Mouse (Mus musculus) embryo, embryonic 10.5 days (tissue): Measurements from ENCODE around the gene Adsl.
"Not testable (repeated sequence)": the region's sequence is repeated elsewhere in the genome, so short reads cannot be mapped to it uniquely, and the experiment has no call there.

ENCODE experiments used
- DNase-seq: peaks from one replicate; pipeline ENCODE4 v3.0.0-alpha.2; 2015; ENCODE audit warnings: low spot score

Adsl gene

GRCm38 (mm10) chr15:80948145-80949135 is at the start of gene Adsl:
Adsl (plus strand) TSS chr15:80948490.
- peak; percentile 94 for DNase-seq

DNA sequence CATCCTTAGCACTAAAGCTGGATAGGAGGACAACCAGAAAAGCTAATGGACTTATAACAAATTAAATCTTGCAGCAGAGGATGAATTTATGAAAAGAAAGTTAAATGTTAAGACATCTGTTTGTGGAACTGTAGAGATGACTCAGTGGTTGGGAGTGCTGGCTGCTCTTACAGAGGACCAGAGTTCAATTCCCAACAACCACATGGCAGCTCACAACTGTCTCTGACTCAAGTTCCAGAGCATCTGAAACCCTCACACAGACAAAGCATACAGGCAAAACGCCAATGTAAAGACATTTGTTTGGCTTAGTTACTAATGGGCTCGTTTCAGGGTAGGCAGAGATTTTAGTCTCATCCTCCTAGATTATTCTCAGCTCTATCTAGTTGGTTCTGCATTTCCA is 48.5 kb upstream of the Adsl start:
- DNase-seq, result no peak

DNA sequence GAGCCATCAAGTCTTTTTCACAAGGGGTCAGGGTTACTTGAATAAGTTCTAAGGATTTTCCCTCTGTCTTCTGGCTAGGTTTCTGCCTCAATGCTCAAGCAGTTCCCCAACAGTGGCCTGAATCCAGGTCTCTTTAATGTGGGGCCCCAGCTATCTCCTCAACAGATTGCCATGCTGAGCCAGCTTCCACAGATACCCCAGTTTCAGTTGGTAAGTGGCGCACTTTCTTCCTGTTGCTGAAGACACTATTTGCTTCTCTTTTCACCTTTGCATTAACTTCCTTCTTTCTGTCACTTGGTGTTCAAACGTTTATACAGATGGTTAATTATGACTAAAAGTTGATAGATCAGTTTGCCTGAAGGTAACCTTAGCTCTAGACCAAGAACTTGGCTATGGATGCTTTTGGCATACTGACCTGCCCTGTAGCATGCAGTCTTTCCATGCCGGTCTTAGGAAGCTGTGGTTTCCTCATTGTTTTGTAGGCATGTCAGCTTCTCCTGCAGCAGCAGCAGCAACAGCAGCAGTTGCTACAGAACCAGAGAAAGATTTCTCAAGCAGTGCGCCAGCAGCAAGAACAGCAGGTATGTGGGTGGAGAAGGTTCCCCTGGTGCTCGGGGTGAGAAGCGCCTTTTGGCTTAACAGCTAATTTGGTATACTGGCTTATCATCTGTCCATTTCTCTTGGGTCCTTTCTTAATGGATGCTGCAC is 46.3 kb upstream of the Adsl start:
- DNase-seq, result no peak

DNA sequence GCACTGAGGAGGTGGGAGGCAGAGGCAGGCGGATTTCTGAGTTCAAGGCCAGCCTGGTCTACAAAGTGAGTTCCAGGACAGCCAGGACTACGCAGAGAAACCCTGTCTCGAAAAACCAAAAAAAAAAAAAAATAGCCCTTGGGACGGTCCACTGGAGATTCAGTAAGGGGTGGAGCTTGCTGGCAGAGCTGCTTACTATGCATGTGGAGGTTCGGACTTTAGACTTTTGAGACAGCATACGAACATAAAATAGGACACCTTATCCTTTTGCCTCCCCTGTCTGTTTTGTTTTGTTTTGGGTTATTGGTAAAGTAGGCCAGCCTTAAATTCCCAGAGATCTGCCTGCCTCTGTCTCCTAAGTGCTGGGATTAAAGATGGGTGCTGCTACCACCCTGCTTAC is 43.5 kb upstream of the Adsl start:
- DNase-seq, result not testable (repeated sequence)

GRCm38 (mm10) chr15:80910183-80910582 is 38.1 kb upstream of the Adsl start:
- no peak for DNase-seq

DNA sequence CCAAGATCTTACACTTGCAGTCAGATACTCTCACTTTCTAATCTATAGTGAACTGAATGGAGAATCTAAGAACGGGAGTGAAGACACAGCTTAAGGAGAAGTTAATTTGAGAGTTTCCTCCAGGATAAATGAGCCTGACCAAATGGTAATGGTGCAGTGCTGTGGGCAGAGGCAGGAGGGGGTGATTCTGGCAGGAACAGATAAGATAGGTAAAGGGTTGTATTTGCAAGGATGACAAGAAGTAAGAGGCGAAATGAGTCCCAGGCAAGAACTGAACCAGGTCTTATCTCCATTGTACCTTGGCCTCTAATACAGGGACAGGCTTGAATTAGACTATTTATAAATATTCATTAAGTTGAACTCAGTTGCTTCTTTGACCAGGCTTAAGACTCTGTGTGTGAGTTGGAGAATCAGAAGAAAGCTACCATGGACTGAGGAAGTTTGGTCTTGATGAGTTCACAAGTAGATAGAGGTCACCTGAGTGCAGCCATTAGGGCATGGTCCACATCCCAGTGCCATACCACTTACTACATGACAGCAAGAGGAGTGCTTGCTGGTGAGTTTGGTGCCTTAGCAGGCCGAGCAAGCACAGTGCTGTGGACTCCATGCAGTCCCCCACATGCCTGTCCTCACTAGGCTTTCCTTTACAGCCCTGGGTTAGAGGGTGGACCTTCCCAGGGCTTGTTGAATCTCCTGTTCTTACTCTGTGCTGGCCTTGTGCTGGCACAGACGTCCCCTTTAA is 37.3 kb upstream of the Adsl start:
- no peak for DNase-seq

DNA sequence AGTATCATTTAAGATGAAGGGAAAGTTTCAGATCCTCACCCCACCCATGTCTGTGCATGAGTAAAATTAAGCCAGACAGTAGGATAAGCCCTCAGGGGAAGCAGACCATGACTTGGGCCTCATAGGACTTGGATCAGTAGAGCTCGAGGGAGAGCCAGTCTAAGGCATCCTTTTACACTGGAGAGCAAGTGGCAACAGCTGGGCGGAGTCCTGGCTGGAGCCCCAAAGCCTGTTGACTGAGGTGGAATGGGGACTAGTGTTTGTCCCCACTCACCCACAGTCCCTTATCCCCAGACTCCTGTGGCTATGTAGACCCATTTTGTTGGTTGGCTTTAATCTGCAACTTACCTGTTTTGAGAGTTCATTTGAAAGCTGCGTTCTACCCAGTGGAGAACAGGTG is 36.1 kb upstream of the Adsl start:
- DNase-seq, result no peak

DNA sequence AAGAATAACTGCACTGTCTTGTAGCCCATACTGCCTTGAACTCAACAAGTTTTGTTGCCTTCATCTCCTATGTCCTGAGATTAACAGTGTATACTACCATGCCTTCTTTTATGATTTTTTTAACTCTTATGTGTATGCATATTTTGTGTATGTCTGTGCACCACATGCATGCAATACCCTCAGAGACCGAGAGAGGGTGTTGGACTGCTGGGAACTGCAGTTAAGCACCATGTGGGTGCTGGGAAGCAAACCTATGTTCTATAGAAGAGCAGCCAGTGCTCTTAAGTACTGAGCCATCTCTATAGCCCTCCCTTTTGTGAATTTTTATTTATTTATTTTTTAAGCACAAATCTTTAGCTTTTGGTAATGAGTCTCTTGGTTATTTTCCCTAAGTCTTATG is 34.5 kb upstream of the Adsl start:
- DNase-seq, result no peak

- no peak for DNase-seq
These were observed 32.4 kb upstream of the Adsl start for GRCm38 (mm10) chr15:80915850-80916249.

DNA sequence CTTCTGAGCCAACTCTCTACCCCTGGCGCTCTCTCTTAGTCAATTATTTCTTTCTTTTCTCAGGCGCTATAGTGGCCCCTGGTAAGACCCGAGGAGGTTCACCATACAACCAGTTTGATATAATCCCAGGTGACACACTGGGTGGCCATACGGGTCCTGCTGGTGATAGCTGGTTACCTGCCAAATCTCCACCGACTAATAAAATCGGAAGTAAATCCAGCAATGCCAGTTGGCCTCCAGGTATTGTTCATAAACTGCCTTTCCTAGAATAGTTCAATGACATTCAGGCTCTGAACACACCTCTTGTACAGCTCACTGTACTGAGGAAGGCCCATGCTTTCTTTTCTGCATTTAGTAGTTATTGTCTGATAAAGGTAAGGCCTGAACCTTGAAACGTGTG is 31.7 kb upstream of the Adsl start:
- no peak for DNase-seq

DNA sequence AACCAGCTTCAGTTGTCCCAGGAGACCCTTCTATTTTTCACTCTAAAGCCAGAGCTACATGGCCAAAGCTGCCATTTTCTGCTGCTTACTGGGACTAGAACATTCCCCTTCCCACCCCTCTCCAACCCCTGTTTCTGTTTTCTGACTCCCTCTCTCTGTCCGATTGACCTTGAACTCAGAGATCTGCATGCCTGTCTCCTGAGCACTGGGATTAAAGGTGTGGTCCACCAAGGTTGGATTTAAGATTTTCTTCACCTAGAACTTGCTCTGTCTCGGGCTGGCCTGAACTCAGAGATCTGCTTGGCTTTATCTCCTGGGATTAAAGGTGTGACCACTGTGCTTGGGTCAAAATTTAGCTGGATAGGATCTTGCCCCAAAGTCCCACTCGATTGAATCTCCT is 27.9 kb upstream of the Adsl start:
- no peak for DNase-seq

DNA sequence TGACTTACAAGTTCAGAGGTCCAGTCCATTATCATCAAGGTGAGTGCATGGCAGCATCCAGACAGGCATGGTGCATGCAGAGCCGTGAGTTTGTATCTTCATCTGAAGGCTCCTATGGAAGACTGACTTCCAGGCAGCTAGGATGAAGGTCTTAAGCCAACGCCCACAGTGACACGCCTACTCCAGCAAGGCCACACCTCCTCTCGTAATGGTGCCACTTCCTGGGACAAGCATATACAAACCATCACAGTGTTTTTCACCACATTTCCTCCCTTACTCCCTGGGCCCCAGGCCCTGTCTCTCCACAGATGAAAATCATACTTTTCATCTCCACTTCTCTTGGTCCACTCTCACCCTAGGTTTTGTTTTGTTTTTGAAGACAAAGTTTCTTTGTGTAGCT is 26.5 kb upstream of the Adsl start:
- DNase-seq, result no peak

DNA sequence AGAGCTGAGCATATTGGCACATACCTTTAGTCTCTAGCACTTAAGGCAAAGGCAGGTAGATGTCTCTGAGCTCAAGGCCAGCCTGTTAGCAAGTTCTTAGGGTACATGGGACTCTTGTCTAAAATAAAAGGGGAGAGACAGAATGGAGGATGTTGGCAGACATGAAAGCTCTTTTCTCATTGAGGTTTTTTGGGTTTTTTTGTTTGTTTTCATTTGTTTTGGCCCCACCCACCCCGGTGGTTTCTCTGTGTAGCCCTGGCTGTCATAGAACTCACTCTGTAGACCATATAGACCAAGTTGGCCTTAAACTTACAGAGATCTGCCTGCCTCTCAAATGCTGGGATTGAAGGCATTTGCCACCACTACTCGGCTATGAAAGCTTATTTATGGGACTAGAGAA is 24.1 kb upstream of the Adsl start:
- no peak for DNase-seq

GRCm38 (mm10) chr15:80928811-80929355 is 19.4 kb upstream of the Adsl start:
- DNase-seq, result no peak

DNA sequence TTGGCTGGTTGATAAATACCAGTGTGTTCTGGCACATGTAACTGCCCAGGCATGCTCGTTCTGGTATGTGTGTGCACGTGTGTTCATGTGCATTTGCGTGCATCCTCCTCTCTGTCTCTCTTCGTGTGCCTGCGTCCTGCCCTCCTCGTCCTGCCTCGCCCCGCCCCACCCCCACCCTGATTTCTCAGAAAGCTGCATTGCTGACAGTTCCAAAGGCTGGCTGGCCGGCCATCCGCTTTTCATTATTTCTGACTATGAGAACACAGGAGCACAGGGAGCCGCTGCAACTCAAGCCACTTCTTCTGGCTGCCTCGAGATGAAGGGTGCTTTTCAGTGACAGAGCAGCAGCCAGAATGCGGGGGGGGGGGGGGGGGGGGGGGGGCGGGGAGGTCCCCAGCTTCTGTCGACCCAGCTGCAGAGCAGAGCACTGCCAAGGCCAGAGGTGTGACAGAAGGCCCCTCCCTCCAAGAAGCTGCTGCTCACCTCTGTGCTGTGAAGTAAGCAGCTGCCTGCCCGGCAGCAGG is 18.2 kb upstream of the Adsl start:
- peak; percentile 71 for DNase-seq

DNA sequence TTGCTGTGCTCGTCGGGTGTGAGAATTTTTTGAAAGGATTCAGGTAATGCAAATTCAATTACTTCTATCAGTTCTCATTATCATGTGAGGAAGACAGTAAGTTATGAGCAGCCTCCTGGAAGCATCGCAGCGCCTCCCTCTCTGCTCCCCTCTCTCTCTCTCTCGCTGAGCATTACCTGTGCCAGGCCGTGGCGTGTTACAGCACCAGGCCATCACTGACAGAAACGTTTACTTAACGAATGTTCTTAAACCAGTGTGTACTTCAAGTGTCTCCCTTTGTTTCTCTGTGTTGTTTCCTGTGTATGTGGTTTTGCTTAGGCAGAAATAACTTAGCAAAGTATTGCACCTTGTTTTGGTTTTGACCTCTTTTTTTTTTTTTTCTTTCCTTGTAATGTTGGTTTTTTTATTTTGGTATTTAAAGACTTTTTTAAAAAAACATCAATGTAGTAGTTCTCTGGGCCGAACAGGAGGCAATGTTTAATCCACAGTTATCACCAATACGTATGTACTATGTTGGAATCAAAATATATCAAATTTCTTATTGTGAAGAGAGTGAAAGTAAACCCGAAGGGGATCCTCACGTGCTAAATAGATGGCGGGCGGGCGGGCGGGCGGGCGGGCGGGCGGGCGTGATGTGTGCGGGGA is 17.5 kb upstream of the Adsl start:
- not testable (repeated sequence) for DNase-seq

- no peak for DNase-seq
These were observed 16.8 kb upstream of the Adsl start for GRCm38 (mm10) chr15:80931345-80931960.

DNA sequence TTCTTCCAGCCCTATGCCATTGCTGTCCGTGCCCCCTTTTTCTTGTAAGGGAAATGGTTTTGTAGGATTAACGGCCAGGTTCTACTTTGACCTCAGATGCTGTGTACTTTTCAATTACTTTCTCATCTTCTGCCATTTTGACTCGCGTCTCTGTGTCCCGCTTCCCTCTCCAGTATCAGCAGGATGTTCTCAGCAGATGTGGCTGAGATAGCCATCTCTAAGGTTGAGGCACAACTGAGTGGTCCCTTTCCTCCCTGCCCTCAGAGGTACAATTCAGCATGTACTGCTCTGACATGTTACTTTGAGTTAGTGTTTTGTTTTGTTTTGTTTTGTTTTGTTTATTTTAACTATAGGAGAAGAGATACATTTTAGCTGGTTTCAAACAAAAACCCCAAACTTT is 13.4 kb upstream of the Adsl start:
- DNase-seq, result no peak

GRCm38 (mm10) chr15:80936686-80937085 is 11.6 kb upstream of the Adsl start:
- DNase-seq, result no peak

GRCm38 (mm10) chr15:80938615-80939014 is 9.7 kb upstream of the Adsl start:
- no peak for DNase-seq

GRCm38 (mm10) chr15:80939401-80939800 is 8.9 kb upstream of the Adsl start:
- DNase-seq, result no peak
